Mouse (Mus musculus) heart, embryonic 16.5 days (tissue): ENCODE measurements around the gene Cma1. TPM values are rescaled to one million over a fixed set of nuclear protein-coding genes. Genes with fewer than 3 reads are reported as not detected.

Experiments
- ATAC-seq: fragments of 200-750 bp; cut with Nextera tagmentation; replicated peaks from 2 replicates; pipeline ENCODE4 v1.8.0; 2017; ENCODE audit warnings: moderate number of reproducible peaks; ENCODE audit not compliant: insufficient read depth, low FRiP score; ENCODE audit errors: extremely low read depth
- H3K27ac ChIP-seq: fragments of 300-500 bp; sonication (generic); 2 replicates; pipeline ENCODE4 v1.5.1; 2014; ENCODE audit warnings: mild to moderate bottlenecking, low read length, control low read depth, moderate library complexity
- H3K27me3 ChIP-seq: fragments of 300-500 bp; sonication (generic); 2 replicates; pipeline ENCODE4 v1.6.1; 2014; ENCODE audit warnings: low read length, mixed read lengths; ENCODE audit not compliant: control insufficient read depth, insufficient read depth
- H3K36me3 ChIP-seq: fragments of 300-500 bp; sonication (generic); 2 replicates; pipeline ENCODE4 v1.6.1; 2014; ENCODE audit not compliant: control insufficient read depth, insufficient read depth
- H3K4me1 ChIP-seq: fragments of 300-500 bp; sonication (generic); 2 replicates; pipeline ENCODE4 v1.6.1; 2014; ENCODE audit warnings: low read length, mixed read lengths; ENCODE audit not compliant: control insufficient read depth, insufficient read depth
- H3K4me2 ChIP-seq: fragments of 300-500 bp; sonication (generic); 2 replicates; pipeline ENCODE4 v1.6.1; 2014; ENCODE audit warnings: low read depth, mild to moderate bottlenecking, control low read depth, low read length
- H3K4me3 ChIP-seq: fragments of 300-500 bp; sonication (generic); 2 replicates; pipeline ENCODE4 v1.5.1; 2014; ENCODE audit warnings: mild to moderate bottlenecking, control low read depth, low read length
- H3K9ac ChIP-seq: fragments of 300-500 bp; sonication (generic); 2 replicates; pipeline ENCODE4 v1.6.1; 2014; ENCODE audit warnings: low read length, control low read depth
- H3K9me3 ChIP-seq: fragments of 300-500 bp; sonication (generic); replicated peaks from 2 replicates; pipeline ENCODE4 v1.6.1; 2016; ENCODE audit warnings: low read length; ENCODE audit not compliant: control insufficient read depth
- WGBS: fragments of 180-500 bp; shearing (Covaris S2); extraction: QIAGEN DNeasy Blood & Tissue Kit; methylation state at CpG from one replicate; pipeline ENCODE4 v1.1.7; 2014; 5-methylcytosine and 5-hydroxymethylcytosine counted together
- polyA plus RNA-seq: library from polyadenylated mRNA; unstranded; fragments of >200 nt; fragmentation: Nextera tagmentation; extraction: Ambion mirVana; gene quantifications from 2 replicates; pipeline ENCODE4 v1.2.1, GENCODE M21; 2015

Gene Cma1
- polyA plus RNA-seq, 1 experiment from 2014 or later = 8.1 TPM

- H3K27me3 ChIP-seq = no peaks in the 10 kb centered on the region
- no peak overlapping the region for H3K4me3 ChIP-seq
- H3K36me3 ChIP-seq = no peaks in the 10 kb centered on the region
- H3K9me3 ChIP-seq = no peaks in the 10 kb centered on the region
- H3K4me1 ChIP-seq = peaks cover 3% of the 10 kb centered on the region; the same call in 1 of the 2 replicates
- H3K9ac ChIP-seq = peak overlapping the region; percentile 20; the same call in 1 of the 2 replicates
- no peak overlapping the region; the same call in 1 of the 2 replicates for H3K27ac ChIP-seq
- peak overlapping the region; percentile 30; the same call in 1 of the 2 replicates for H3K4me2 ChIP-seq
- ATAC-seq = peak; percentile 80
- 21% methylated on average over 7 of the region's 7 CpGs for WGBS
These were observed 10.9 kb downstream of the Cma1 start for GRCm38 (mm10) chr14:55933586-55933985.

- Histone ChIP-seq H3K9me3 (no peaks in the 10 kb centered on the region), H3K27ac (no peak overlapping the region), H3K9ac (no peak overlapping the region), H3K4me1 (peaks cover 3% of the 10 kb centered on the region; the same call in 1 of the 2 replicates), H3K36me3 (no peaks in the 10 kb centered on the region), H3K4me3 (no peak overlapping the region), H3K4me2 (no peak overlapping the region), H3K27me3 (no peaks in the 10 kb centered on the region)
- WGBS = 52% methylated on average over 12 of the region's 12 CpGs
- ATAC-seq = no peak
These were observed 15.0 kb downstream of the Cma1 start for GRCm38 (mm10) chr14:55929263-55929997.

- 80% methylated on average over 4 of the region's 4 CpGs for WGBS
- no peaks in the 10 kb centered on the region for H3K4me1 ChIP-seq
- no peak overlapping the region for H3K27ac ChIP-seq
- no peaks in the 10 kb centered on the region for H3K27me3 ChIP-seq
- H3K36me3 ChIP-seq = no peaks in the 10 kb centered on the region
- no peak overlapping the region for H3K4me3 ChIP-seq
- H3K9ac ChIP-seq = no peak overlapping the region
- H3K4me2 ChIP-seq = no peak overlapping the region
- ATAC-seq = no peak
- H3K9me3 ChIP-seq = no peaks in the 10 kb centered on the region
These were observed 17.6 kb downstream of the Cma1 start for GRCm38 (mm10) chr14:55926847-55927246.

- ATAC-seq = no peak
- WGBS = 20% methylated on average over 7 of the region's 7 CpGs
- Histone ChIP-seq H3K27me3 (no peaks in the 10 kb centered on the region), H3K4me2 (no peak overlapping the region), H3K27ac (no peak overlapping the region), H3K9me3 (no peaks in the 10 kb centered on the region), H3K4me1 (no peaks in the 10 kb centered on the region), H3K9ac (no peak overlapping the region), H3K4me3 (no peak overlapping the region), H3K36me3 (no peaks in the 10 kb centered on the region)
These were observed 21.8 kb downstream of the Cma1 start for GRCm38 (mm10) chr14:55922475-55923232.

- Histone ChIP-seq H3K9me3 (peaks cover 3% of the 10 kb centered on the region; the same call in 1 of the 2 replicates), H3K9ac (no peak overlapping the region), H3K4me1 (no peaks in the 10 kb centered on the region), H3K36me3 (no peaks in the 10 kb centered on the region), H3K4me2 (no peak overlapping the region), H3K27ac (no peak overlapping the region), H3K4me3 (no peak overlapping the region), H3K27me3 (no peaks in the 10 kb centered on the region)
- ATAC-seq = peak; percentile 49; the same call in 1 of the 2 replicates
- WGBS = 33% methylated on average over 14 of the region's 14 CpGs
These were observed 26.0 kb downstream of the Cma1 start for GRCm38 (mm10) chr14:55918240-55919082.

GRCm38 (mm10) chr14:55913406-55913805 lies 31.1 kb downstream of the Cma1 start:
- Histone ChIP-seq H3K27me3 (no peaks in the 10 kb centered on the region), H3K9ac (no peak overlapping the region), H3K27ac (no peak overlapping the region), H3K36me3 (no peaks in the 10 kb centered on the region), H3K9me3 (peaks cover 3% of the 10 kb centered on the region; the same call in 1 of the 2 replicates), H3K4me1 (no peaks in the 10 kb centered on the region), H3K4me2 (no peak overlapping the region), H3K4me3 (no peak overlapping the region)
- 59% methylated on average over 4 of the region's 4 CpGs for WGBS
- ATAC-seq = no peak

DNA sequence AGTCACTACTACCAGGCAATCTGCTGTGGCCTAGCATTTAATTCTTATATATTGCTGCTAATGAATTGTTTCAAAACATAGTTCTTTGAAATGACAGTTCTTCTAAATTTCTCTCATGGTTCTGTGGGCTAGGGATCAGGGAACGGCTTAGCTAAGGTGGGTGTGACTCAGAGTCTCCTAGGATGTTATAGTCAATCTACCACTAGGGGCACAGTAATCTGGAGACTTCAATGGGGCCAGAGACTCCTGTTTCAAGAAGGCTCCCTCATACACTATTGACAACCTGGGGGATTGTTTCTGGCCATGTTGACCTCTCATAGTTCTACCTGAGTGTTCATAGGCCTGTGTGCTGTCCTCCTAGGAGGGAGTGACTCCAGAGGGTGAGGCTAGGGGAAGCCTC lies 39.0 kb downstream of the Cma1 start:
- no peaks in the 10 kb centered on the region for H3K9me3 ChIP-seq
- no peak overlapping the region for H3K27ac ChIP-seq
- no peaks in the 10 kb centered on the region for H3K36me3 ChIP-seq
- H3K9ac ChIP-seq = no peak overlapping the region
- H3K4me1 ChIP-seq = peaks cover 4% of the 10 kb centered on the region
- no peak for ATAC-seq
- H3K27me3 ChIP-seq = no peaks in the 10 kb centered on the region
- H3K4me3 ChIP-seq = no peak overlapping the region
- WGBS = 18% methylated on average over 1 of the region's 1 CpGs
- H3K4me2 ChIP-seq = no peak overlapping the region

GRCm38 (mm10) chr14:55900414-55900755 lies 44.1 kb downstream of the Cma1 start:
- no peaks in the 10 kb centered on the region for H3K27me3 ChIP-seq
- ATAC-seq = peak; percentile 6; the same call in 1 of the 2 replicates
- WGBS = 10% methylated on average over 12 of the region's 12 CpGs
- H3K9ac ChIP-seq = peak overlapping the region; percentile 86
- peaks cover 14% of the 10 kb centered on the region for H3K4me1 ChIP-seq
- H3K36me3 ChIP-seq = peaks cover 24% of the 10 kb centered on the region
- peak overlapping the region; percentile 97 for H3K4me2 ChIP-seq
- H3K9me3 ChIP-seq = no peaks in the 10 kb centered on the region
- peak overlapping the region; percentile 79 for H3K27ac ChIP-seq
- peak overlapping the region; percentile 68 for H3K4me3 ChIP-seq
